Mouse (Mus musculus) adrenal gland, adult 2 months (tissue): ENCODE measurements around the gene Kbtbd7. TPM values are rescaled to one million over a fixed set of nuclear protein-coding genes. Genes with fewer than 3 reads are reported as not detected.
A peak's percentile ranks its signal among the peaks of the same experiment; 100 is the strongest.
"Not testable (repeated sequence)": the region's sequence is repeated elsewhere in the genome, so short reads cannot be mapped to it uniquely, and the experiment has no call there.

Experiments used
- DNase-seq: peaks from one replicate; pipeline ENCODE4 v3.0.0; 2021
- polyA plus RNA-seq: library from polyadenylated mRNA; depleted of rRNA; stranded (reverse); fragments of >200 nt; gene quantifications from 2 replicates; pipeline ENCODE4 v1.2.3, GENCODE M21; 2012; rRNA removed
- total RNA-seq, 2 experiments: library from RNA; stranded (reverse); gene quantifications; 2 replicates each; pipeline ENCODE4 v1.2.3; 2021

Kbtbd7 gene
- total and polyA plus RNA-seq, 3 experiments: 6.0 to 9.1 (median 6.1) TPM

- peak; percentile 88 for DNase-seq
Measured at GRCm38 (mm10) chr14:79451681-79452590, 25.6 kb downstream of the Kbtbd7 start, which contains the start of gene Kbtbd6. TSS of gene Kbtbd6 (plus strand) at chr14:79451835.

GRCm38 (mm10) chr14:79452591-79452934 lies 26.3 kb downstream of the Kbtbd7 start:
- DNase-seq: not testable (repeated sequence)

GRCm38 (mm10) chr14:79460401-79460800 lies 34.1 kb downstream of the Kbtbd7 start:
- DNase-seq: no peak

- no peak for DNase-seq
Measured at GRCm38 (mm10) chr14:79460988-79461387, 34.7 kb downstream of the Kbtbd7 start.

- DNase-seq: no peak
Measured at GRCm38 (mm10) chr14:79465623-79466022, 39.3 kb downstream of the Kbtbd7 start.

- DNase-seq: peak; percentile 42
Measured at GRCm38 (mm10) chr14:79467621-79468020, 41.3 kb downstream of the Kbtbd7 start.

GRCm38 (mm10) chr14:79473384-79473783 lies 47.1 kb downstream of the Kbtbd7 start:
- DNase-seq: no peak

Other genes with a start within 250 kb of the Kbtbd7 start
- gene Zfp957, start 179.1 kb upstream of the Kbtbd7 start, total RNA-seq: not detected
- not detected in 2 replicates for gene Zfp957, start 179.1 kb upstream of the Kbtbd7 start, polyA plus RNA-seq
- gene Rgcc, start 124.9 kb upstream of the Kbtbd7 start, total RNA-seq: 100 to 1,000 TPM; 131 to 254 TPM
- 1,050 and 1,217 TPM in 2 replicates for gene Rgcc, start 124.9 kb upstream of the Kbtbd7 start, polyA plus RNA-seq
- gene Naa16, start 35.7 kb upstream of the Kbtbd7 start, total RNA-seq: 10 to 100 TPM; 17.3 to 22.6 TPM
- 0.58 and 1.7 TPM in 2 replicates for gene Naa16, start 35.7 kb upstream of the Kbtbd7 start, polyA plus RNA-seq
- 1 to 10 TPM; 4.2 to 7.2 TPM for gene Mtrf1, start 28.7 kb upstream of the Kbtbd7 start, total RNA-seq
- gene Mtrf1, start 28.7 kb upstream of the Kbtbd7 start, polyA plus RNA-seq: 0.45 and 0.57 TPM in 2 replicates
- under 1 TPM; 0.12 to 0.28 TPM for gene Kbtbd6, start 25.3 kb downstream of the Kbtbd7 start, total RNA-seq
- 0.51 and 0.55 TPM in 2 replicates for gene Kbtbd6, start 25.3 kb downstream of the Kbtbd7 start, polyA plus RNA-seq
- 10 to 100 TPM; 18.0 to 26.6 TPM for gene Elf1, start 54.7 kb downstream of the Kbtbd7 start, total RNA-seq
- gene Elf1, start 54.7 kb downstream of the Kbtbd7 start, polyA plus RNA-seq: 6.5 and 7.5 TPM in 2 replicates
- 10 to 100 TPM; 37.9 to 41.6 TPM for gene Wbp4, start 55.0 kb downstream of the Kbtbd7 start, total RNA-seq
- gene Wbp4, start 55.0 kb downstream of the Kbtbd7 start, polyA plus RNA-seq: 4.5 and 5.0 TPM in 2 replicates
- gene Sugt1, start 161.2 kb downstream of the Kbtbd7 start, total RNA-seq: 100 to 1,000 TPM; 106 to 130 TPM
- gene Sugt1, start 161.2 kb downstream of the Kbtbd7 start, polyA plus RNA-seq: 3.6 and 4.3 TPM in 2 replicates
- gene Cnmd, start 235.7 kb downstream of the Kbtbd7 start, total RNA-seq: 1 to 10 TPM; 1.8 to 2.4 TPM
- gene Cnmd, start 235.7 kb downstream of the Kbtbd7 start, polyA plus RNA-seq: not detected in 2 replicates